Mouse (Mus musculus) liver, adult (tissue): ENCODE data around the gene Gm17689.

Experiments
- GATA4 ChIP-seq: IDR thresholded peaks from 2 replicates; pipeline ENCODE4 v1.6.1; 2014; ENCODE audit warnings: mild to moderate bottlenecking, low read length; ENCODE audit not compliant: insufficient replicate concordance

Gm17689 gene

DNA sequence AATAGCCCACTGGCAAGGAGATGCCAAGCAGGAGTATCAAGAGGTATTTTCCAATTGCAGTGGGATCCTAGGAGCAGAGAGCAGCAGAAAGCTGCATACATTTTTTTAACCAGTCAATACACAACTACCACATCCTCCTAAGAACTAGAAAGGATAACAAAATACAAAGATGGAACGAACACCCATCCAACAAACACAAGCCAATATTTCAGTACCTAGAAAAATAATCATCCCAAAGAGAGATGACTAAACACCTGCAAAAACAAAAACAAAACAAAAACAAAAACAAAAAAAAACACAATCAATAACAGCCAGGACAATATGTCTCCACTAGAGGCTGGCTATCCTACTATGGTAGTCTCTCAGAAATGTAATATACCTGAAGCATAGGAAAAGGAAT lies at the start of gene Gm17689:
Gene Gm17689 (minus strand): TSS at position 101 of the 400 bp plus-strand sequence.
- TF ChIP-seq GATA4 = no peak

DNA sequence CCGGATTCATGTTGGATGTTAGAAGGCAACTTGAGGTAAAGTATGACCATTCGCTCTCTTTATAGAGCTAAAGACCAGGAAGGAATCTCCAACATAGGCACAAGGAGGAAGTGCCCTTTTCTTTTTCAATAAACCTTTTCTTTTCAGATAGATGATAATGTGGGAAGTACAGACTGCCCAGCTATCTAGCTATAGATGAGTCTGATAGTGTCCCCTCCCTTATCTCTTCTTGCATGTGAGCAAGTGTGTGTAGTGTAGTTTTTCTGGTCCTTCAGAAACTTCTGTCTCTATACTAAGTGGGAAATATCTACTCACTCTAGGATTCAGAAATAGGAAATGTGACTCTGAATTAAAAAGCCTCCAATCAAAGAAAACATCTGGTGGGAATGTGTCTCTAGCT lies 40.6 kb downstream of the Gm17689 start, which contains the start of gene Gm5615:
Gene Gm5615 (minus strand): TSS at position 101 of the 400 bp plus-strand sequence.
- no peak for TF ChIP-seq GATA4
